Mouse (Mus musculus) gastrocnemius, postnatal 14 days (tissue): ENCODE measurements around the gene Sox5. TPM values are rescaled to one million over a fixed set of nuclear protein-coding genes. Genes with fewer than 3 reads are reported as not detected.

ENCODE experiments used
- DNase-seq: peaks from one replicate; pipeline ENCODE4 v3.0.0; 2021; ENCODE audit warnings: mixed read lengths
- intact Hi-C: fragments of 180-260 bp; cut with DNase I; formaldehyde crosslinking; loops from one replicate; pipeline ENCODE4 v1.15.1; 2025; ENCODE audit warnings: low total_unique reads
- total RNA-seq, 2 experiments: library from RNA; stranded (reverse); gene quantifications; 2 replicates each; pipeline ENCODE4 v1.2.3; 2021

The Sox5 gene
- total RNA-seq, 2 experiments from 2014 or later = 1.7 to 1.9 TPM

GRCm38 (mm10) chr6:143867029-143867428 is 914.7 kb downstream of the Sox5 start:
- no peak for DNase-seq
- intact Hi-C loops = no loop called here

GRCm38 (mm10) chr6:143866566-143866965 is 915.2 kb downstream of the Sox5 start:
- intact Hi-C loops = no loop called here

DNA sequence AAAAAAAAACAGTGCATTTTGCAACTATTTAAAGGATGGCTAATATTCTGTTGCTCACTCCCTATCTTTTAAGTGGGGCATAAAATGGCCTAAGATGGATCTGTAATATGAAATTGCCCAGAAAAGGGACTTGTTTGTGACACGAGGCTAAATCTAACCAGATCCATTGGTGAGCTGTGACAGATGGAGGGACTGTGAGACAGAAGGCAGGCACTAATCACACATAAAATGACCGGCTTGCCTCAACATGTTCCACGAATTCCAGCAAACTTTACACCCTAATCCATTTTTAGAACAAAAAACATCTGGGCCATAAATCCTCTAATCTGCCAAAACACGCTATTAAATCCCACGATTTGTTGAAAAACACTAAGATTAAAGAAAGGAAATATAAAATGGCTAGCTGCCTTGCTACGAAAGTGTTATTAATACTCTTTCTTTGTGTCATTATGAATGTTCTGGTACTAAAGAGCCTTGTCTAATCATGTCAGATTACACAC is 919.1 kb downstream of the Sox5 start:
- intact Hi-C loops = no loop called here
- no peak for DNase-seq

More at GRCm38 (mm10) chr6:143866566-143866965, 915.2 kb downstream of the Sox5 start:
- DNase-seq = no peak

DNA sequence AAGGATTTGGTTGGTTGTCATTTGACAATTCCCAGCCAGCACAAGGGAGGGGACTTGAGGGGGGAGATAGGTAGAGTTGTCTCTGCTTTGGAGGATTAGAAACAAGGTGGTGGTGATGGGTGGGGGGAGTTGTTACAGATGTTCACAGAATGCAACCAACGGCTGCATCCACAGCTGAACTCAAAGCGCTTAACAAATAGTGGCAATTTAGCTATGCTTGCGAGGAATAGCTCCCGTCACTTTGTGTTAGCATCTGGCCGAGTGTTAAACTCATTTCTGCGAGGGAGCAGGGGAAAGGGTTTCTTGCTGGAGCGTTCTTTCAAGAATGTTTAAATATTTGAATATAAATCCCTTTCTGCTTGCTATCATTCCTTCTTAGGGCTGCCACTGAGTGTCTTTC is 921.7 kb downstream of the Sox5 start:
- intact Hi-C loops = no loop called here
- no peak for DNase-seq

- intact Hi-C loops = no loop called here
- DNase-seq = no peak
Measured at GRCm38 (mm10) chr6:143859535-143859934, 922.2 kb downstream of the Sox5 start.

DNA sequence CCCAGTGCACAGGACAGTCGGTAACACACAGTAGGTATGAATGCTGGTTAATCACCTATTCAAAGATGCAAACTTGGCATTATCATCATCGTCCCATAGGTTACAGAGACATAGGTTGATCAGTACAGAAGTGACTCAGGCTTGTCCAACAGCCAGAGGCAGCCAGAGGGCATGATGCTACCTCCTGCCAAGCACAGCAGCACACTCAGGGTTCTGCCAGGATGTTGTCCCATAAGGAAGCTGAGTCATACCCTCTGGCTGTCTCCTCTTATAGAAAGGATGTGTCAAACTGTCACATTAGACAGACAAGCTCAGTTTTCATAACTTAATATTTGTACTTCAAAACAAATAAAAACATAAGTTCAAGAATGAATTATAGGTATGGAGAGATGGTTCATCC is 923.2 kb downstream of the Sox5 start:
- no peak for DNase-seq
- intact Hi-C loops = no loop called here

GRCm38 (mm10) chr6:143857376-143857775 is 924.4 kb downstream of the Sox5 start:
- intact Hi-C loops = no loop called here

GRCm38 (mm10) chr6:143855421-143855820 is 926.4 kb downstream of the Sox5 start:
- no peak for DNase-seq
- intact Hi-C loops = no loop called here

More at GRCm38 (mm10) chr6:143857376-143857775, 924.4 kb downstream of the Sox5 start:
- no peak for DNase-seq

- intact Hi-C loops = no loop called here
- DNase-seq = no peak
Measured at GRCm38 (mm10) chr6:143854031-143854430, 927.7 kb downstream of the Sox5 start.

DNA sequence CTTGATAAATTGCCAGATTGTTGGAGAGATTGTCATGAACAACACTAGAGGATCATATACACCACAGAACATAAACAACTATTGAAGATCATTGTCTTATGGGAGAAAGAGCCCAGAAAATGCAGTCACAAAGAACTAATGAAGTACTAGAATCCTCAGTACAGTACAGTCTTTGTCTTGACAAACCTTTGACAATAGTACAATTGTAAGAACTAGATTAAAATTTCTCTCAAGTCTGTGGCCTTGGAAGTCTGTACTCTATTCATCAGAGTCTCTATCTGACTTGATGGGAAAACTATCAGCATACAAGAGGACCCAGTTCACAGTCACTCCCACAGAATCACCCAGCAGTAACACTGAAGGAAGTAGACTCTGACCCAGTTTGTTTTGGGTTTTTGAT is 936.0 kb downstream of the Sox5 start:
- no peak for DNase-seq
- intact Hi-C loops = no loop called here

GRCm38 (mm10) chr6:143844701-143844970 is 937.1 kb downstream of the Sox5 start:
- no peak for DNase-seq
- intact Hi-C loops = no loop called here

DNA sequence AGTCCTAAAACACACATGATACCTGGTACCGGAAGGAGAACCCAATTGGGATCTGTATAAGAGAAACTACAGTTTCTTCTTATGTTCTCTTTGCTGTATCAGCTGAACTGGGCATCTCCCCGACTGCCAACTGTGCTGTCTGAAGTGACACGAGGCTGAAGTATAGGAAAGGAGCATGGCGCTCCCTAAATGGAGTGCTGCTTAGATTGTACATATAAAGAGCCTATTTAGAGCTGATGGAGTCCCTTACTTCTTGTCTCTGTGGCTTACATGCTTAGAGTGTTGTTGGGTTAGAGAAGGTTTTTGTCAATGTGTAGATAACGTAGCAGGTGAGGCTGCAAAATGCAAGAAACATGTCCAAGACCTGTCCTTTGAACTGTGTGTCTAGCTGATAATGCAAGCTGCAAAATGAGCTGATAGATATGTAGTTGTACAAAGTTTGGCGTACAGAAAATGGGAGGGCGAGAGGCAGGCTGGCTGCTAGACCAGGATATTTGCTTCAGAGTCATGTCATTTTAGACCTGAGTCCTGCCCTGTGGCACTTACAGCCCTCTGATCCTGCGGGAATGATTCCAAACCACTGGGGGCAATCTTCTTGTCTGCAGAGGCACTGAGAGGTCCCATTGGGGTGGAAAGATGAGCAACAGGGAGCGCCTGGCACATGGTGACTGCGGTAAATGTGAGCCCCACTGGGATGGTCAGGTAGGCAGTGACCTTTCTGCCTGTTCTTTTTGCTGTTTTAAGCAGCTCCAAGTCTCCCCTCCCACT is 937.7 kb downstream of the Sox5 start:
- intact Hi-C loops = no loop called here
- no peak for DNase-seq

- DNase-seq = no peak
- intact Hi-C loops = no loop called here
Measured at GRCm38 (mm10) chr6:143841954-143842353, 939.8 kb downstream of the Sox5 start.

DNA sequence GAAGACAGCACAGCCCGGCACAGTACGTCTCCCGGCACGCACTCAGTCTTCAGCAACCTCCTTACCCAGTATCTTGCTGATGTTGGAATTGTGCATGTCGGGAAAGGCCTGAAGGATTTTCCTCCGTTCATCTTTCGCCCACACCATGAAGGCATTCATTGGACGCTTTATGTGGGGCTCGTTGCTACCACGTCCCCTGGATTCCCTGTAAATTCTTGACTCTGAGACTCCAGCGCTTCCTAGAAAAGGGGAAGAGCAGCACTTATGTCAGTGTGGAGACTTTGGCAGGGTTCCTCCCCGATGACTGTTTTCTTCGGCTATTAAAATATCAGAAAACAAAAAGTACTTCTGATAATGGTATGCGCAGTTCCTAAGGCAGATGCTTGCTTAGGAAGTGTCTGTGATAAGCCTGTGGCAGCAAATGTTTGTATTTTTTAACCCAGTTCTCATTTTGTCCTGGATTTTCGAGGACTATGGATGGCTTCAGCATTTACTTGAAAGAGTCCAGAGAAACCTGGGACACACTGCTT is 940.6 kb downstream of the Sox5 start:
- no peak for DNase-seq
- intact Hi-C loops = no loop called here

- intact Hi-C loops = no loop called here
- no peak for DNase-seq
Measured at GRCm38 (mm10) chr6:143838384-143839076, 943.2 kb downstream of the Sox5 start.

GRCm38 (mm10) chr6:143835331-143835730 is 946.4 kb downstream of the Sox5 start:
- intact Hi-C loops = no loop called here
- DNase-seq = no peak

DNA sequence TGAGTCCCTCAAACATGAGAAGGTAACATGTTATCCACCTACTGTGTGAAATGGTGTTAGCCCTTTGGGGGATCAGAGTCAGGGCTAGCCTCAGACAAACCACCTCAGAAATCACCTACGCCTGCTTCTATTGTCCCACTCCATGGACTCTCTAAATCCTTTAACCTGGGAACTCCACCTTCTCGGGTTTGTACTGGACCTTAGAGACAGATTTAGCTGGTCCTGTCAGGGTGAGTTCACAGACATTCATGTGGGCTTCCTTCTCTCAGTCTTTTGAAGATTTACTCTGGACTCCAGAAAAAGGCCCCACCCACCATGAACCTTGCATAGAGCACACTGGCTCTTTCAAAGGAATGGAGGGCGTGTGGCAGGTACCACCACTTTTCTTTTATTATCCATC is 947.8 kb downstream of the Sox5 start:
- DNase-seq = no peak
- intact Hi-C loops = no loop called here

- DNase-seq = no peak
- intact Hi-C loops = no loop called here
Measured at GRCm38 (mm10) chr6:143833182-143833558, 948.6 kb downstream of the Sox5 start.

DNA sequence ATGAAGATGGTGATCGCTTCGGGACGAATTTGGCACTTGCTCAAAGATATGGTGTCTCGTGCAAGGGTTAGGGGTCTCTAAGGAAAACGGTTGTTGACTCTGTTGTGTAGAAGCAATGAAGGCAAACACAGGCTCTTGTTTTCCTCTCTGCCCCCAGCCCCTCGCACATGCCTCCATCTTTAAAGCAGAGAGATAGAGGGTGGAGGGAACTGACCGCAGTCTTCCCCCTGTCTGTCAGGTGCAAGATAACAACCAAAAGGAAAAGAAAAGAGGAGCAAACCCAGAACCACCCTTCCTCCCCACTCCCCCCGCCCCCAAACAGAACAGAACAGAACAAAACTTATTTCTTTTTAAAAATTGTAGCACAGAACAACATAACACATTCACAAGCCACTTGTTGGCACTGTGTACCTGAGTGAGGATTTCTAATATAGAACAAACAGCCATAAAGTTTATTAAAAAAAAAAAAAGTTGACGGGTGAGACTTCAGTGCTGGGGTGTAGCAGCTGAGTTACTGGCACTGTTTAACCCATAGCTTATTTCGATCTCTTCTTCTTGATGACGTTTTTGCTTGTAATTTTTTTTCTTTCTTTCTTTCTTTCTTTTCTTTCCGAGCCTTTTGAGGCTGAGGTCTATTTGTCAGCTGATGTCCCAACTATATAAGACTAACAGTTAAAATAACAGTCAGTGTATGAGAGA is 949.1 kb downstream of the Sox5 start:
- intact Hi-C loops = no loop called here
- no peak for DNase-seq

- no peak for DNase-seq
- intact Hi-C loops = no loop called here
Measured at GRCm38 (mm10) chr6:143831246-143831645, 950.5 kb downstream of the Sox5 start.
